Mouse (Mus musculus): ENCODE data around the gene Bsdc1.
A peak's percentile ranks its signal among the peaks of the same experiment; 100 is the strongest.

- TF ChIP-seq CTCF (IDR thresholded peaks at IDR 0.05; ENCODE audit: low read depth) (peak; percentile 99), EP300 (IDR thresholded peaks at IDR 0.05; ENCODE audit: low read depth) (no peak)
Measured at GRCm38 (mm10) chr4:129455265-129455664, 6.1 kb upstream of the Bsdc1 start.

All from heart, postnatal 0 days (tissue).